Mouse (Mus musculus) neural tube, embryonic 15.5 days (tissue): ENCODE results near the gene Polr3gl. TPM values are rescaled to one million over a fixed set of nuclear protein-coding genes. Genes with fewer than 3 reads are reported as not detected.
A peak's percentile ranks its signal among the peaks of the same experiment; 100 is the strongest.

Source experiments
- ATAC-seq: fragments of 200-750 bp; cut with Nextera tagmentation; 2 replicates; pipeline ENCODE4 v1.8.0; 2017; ENCODE audit warnings: mild to moderate bottlenecking, moderate TSS enrichment, moderate library complexity; ENCODE audit not compliant: low FRiP score
- H3K27ac ChIP-seq: fragments of 300-500 bp; sonication (generic); replicated peaks from 2 replicates; pipeline ENCODE4 v1.5.1; 2015; ENCODE audit warnings: mild to moderate bottlenecking, inconsistent platforms
- H3K27me3 ChIP-seq: fragments of 300-500 bp; sonication (generic); replicated peaks from 2 replicates; pipeline ENCODE4 v1.6.1; 2015; ENCODE audit warnings: inconsistent platforms
- H3K36me3 ChIP-seq: fragments of 300-500 bp; sonication (generic); 2 replicates; pipeline ENCODE4 v1.6.1; 2015; ENCODE audit warnings: inconsistent platforms
- H3K4me1 ChIP-seq: fragments of 300-500 bp; sonication (generic); 2 replicates; pipeline ENCODE4 v1.6.1; 2015; ENCODE audit warnings: inconsistent platforms
- H3K4me2 ChIP-seq: fragments of 300-500 bp; sonication (generic); 2 replicates; pipeline ENCODE4 v1.6.1; 2015; ENCODE audit warnings: inconsistent platforms, mild to moderate bottlenecking, moderate library complexity
- H3K4me3 ChIP-seq: fragments of 300-500 bp; sonication (generic); replicated peaks from 2 replicates; pipeline ENCODE4 v1.5.1; 2015; ENCODE audit warnings: mild to moderate bottlenecking, inconsistent platforms
- H3K9ac ChIP-seq: fragments of 300-500 bp; sonication (generic); replicated peaks from 2 replicates; pipeline ENCODE4 v1.6.1; 2015; ENCODE audit warnings: mild to moderate bottlenecking, inconsistent platforms
- H3K9me3 ChIP-seq: fragments of 300-500 bp; sonication (generic); replicated peaks from 2 replicates; pipeline ENCODE4 v1.6.1; 2016; ENCODE audit warnings: inconsistent platforms
- WGBS: fragments of 180-500 bp; shearing (Covaris S2); methylation state at CpG from one replicate; pipeline ENCODE4 v1.1.7; 2015; ENCODE audit warnings: mixed read lengths; 5-methylcytosine and 5-hydroxymethylcytosine counted together
- polyA plus RNA-seq: library from polyadenylated mRNA; unstranded; fragments of >200 nt; fragmentation: Nextera tagmentation; extraction: Ambion mirVana; gene quantifications from 2 replicates; pipeline ENCODE4 v1.2.1, GENCODE M21; 2015

Gene Polr3gl
- polyA plus RNA-seq, 1 experiment from 2014 or later, result 35.2 TPM

DNA sequence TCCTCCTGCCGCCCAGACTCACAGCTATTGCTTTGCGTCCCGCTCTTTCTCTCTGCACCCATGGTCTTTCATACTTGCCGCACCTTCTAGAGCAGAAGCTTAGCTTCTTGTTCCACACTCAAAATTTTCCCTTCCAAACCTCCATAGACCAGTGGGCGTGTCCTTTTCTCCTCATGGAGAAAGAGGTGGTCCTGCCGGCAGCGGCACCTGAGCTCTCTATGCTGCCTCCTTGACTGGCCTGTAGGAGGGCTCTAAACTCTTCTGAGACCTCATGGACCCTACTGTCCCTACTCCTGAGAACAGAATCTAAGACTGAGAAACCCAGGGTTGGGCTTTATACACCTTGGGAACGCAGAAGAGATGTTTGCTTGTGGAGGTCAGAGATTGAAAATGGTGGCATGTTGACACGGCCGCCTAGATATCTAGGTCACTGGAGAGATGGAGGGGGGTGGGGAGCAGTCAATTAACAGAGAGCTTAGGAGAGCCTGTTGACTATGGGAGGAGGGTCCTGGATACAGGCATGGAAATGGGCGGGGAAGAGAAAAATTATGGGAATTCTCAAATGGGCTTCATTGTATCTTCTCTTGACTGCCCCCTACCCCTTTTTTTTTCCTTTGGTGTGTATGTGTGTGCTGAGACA, 23.9 kb downstream of the Polr3gl start:
- no peak overlapping the region for H3K27ac ChIP-seq
- no peak overlapping the region for H3K4me3 ChIP-seq
- no peaks in the 10 kb centered on the region for H3K4me1 ChIP-seq
- H3K4me2 ChIP-seq, result no peak overlapping the region
- WGBS, result 90% methylated on average over 11 of the region's 11 CpGs
- H3K9me3 ChIP-seq, result no peaks in the 10 kb centered on the region
- no peak overlapping the region for H3K9ac ChIP-seq
- no peak for ATAC-seq
- no peaks in the 10 kb centered on the region for H3K27me3 ChIP-seq
- no peaks in the 10 kb centered on the region for H3K36me3 ChIP-seq

DNA sequence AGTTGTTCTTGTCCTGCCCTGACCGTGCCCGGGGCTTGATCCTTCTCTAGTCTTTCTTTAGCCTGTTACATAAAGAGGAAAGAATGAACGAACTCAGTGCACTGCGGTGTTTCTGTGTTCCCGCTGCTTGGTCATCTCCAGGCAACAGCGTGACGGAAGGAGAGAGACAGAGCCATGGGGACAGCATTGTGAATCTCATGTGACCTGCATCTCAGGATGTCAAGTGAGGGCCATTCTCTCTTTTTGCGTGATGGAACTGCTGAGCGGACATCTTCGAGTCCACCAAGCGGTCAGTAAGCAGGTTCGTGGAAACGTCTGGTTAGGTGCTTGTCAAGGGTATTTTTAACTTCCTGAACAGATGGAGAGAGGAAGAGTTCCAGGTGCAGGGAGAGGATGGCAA, 24.5 kb downstream of the Polr3gl start:
- no peak overlapping the region for H3K4me2 ChIP-seq
- ATAC-seq, result no peak
- 87% methylated on average over 13 of the region's 13 CpGs for WGBS

DNA sequence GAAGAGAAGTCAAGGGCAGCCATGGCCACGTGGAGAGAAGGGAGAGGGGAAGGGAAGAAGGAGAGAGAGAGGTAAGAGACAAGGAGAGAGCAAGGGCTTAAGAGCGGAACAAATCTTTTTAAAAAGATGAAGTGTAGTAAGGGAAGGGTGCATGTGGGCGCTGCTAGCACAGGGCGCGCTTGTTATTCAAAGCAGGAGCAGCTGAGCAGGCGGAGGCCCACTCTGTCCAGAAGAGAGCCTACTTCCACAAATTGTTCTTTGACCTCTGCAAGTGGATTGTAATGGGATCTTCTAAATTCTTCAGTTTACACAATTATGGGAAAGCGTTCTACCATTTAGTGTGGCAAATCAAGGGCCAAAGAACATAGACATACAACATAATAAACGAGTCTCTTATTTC, 25.4 kb downstream of the Polr3gl start:
- WGBS, result 70% methylated on average over 8 of the region's 8 CpGs
- Histone ChIP-seq H3K4me2 (no peak overlapping the region), H3K36me3 (no peaks in the 10 kb centered on the region), H3K9ac (no peak overlapping the region), H3K9me3 (no peaks in the 10 kb centered on the region), H3K27me3 (no peaks in the 10 kb centered on the region), H3K27ac (no peak overlapping the region), H3K4me1 (no peaks in the 10 kb centered on the region), H3K4me3 (no peak overlapping the region)
- ATAC-seq, result no peak

More for the DNA sequence above, 24.5 kb downstream of the Polr3gl start:
- no peak overlapping the region for H3K9ac ChIP-seq
- no peaks in the 10 kb centered on the region for H3K27me3 ChIP-seq
- H3K4me1 ChIP-seq, result no peaks in the 10 kb centered on the region
- H3K9me3 ChIP-seq, result no peaks in the 10 kb centered on the region
- H3K27ac ChIP-seq, result no peak overlapping the region
- no peaks in the 10 kb centered on the region for H3K36me3 ChIP-seq
- no peak overlapping the region for H3K4me3 ChIP-seq

DNA sequence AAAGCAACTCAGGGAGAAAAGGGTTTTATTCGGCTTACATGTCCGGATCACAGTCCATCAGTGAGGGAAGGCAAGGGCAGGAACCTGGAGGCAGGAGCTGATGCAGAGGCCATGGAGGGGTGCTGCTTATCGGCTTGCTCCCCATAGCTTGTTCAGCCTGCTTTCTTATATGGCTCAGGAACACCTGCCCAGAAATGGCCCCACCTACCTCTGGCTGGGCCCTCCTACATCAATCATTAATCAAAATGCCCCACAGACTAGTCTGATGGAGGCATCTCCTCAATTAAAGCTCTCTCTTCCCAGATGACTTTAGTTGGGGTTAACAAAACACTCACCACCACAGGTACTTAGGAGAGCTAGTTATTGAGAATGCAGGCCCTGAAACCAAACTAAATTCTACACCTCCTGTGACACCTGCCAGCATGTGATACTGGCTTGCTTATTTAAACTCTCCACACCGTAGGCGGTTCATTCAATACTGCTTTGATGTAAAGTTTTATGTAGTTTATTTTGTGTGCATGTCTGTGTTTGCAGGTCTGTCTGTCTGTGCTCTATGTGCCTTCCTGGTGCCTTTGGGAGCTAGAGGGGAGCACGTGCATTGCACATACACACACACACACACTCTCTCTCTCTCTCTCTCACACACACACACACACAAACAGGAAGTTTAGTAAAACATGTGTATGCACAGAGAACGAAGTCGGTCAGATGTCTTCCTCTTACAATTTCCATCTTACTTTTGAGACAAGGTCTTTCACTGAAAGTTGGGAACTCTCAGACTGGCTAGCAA, 27.1 kb downstream of the Polr3gl start:
- Histone ChIP-seq H3K4me2 (no peak overlapping the region), H3K9ac (no peak overlapping the region), H3K27ac (no peak overlapping the region), H3K36me3 (no peaks in the 10 kb centered on the region), H3K4me3 (no peak overlapping the region), H3K9me3 (no peaks in the 10 kb centered on the region), H3K27me3 (no peaks in the 10 kb centered on the region), H3K4me1 (peaks cover 5% of the 10 kb centered on the region; the same call in 1 of the 2 replicates)
- WGBS, result 88% methylated on average over 8 of the region's 8 CpGs
- ATAC-seq, result no peak

DNA sequence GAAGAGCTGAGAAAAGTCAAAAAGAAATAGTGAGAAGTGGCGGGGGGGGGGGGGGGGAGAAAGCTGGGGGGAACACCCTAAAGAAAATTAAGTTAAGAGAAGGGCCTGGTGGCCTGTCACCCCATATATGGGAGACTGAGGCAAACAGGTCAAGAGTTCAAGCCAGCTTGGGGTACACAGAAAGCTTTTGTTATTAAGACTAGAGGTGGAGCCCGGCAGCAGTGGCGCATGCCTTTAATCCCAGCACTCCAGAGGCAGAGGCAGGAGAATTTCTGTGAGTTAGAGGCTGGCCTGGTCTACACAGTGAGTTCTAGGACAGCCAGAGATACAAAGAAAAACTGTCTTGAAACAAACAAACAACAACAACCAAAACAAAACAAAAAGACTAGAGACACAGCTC, 28.9 kb downstream of the Polr3gl start:
- Histone ChIP-seq H3K9me3 (no peaks in the 10 kb centered on the region), H3K4me2 (no peak overlapping the region), H3K27ac (no peak overlapping the region), H3K9ac (no peak overlapping the region), H3K36me3 (peaks cover 12% of the 10 kb centered on the region), H3K4me1 (peaks cover 21% of the 10 kb centered on the region), H3K4me3 (no peak overlapping the region), H3K27me3 (no peaks in the 10 kb centered on the region)
- WGBS, result 83% methylated on average over 3 of the region's 3 CpGs
- no peak for ATAC-seq

DNA sequence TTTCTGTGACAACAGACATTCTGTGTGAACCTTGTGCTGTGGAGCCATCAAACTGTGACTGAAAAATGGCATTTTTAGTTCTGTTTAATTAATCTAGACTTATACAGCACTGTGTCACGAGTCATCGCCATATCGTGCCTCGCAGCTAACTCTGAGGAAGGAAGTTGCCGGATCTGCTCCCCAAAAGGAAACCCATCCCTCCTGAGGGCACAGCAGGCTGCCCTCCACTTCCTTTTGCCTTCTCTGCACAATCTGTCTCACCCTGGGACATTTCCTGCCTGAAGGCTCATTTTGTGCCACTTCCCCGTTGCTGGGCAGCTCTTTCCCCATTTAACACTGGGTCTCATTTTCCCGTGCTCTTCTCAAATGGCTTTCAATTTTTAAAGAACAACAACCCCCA, 29.3 kb downstream of the Polr3gl start:
- WGBS, result 67% methylated on average over 7 of the region's 7 CpGs
- H3K27ac ChIP-seq, result 0 out of 2 replicates have a peak overlapping the region, but pooled peaks have one; percentile 45

DNA sequence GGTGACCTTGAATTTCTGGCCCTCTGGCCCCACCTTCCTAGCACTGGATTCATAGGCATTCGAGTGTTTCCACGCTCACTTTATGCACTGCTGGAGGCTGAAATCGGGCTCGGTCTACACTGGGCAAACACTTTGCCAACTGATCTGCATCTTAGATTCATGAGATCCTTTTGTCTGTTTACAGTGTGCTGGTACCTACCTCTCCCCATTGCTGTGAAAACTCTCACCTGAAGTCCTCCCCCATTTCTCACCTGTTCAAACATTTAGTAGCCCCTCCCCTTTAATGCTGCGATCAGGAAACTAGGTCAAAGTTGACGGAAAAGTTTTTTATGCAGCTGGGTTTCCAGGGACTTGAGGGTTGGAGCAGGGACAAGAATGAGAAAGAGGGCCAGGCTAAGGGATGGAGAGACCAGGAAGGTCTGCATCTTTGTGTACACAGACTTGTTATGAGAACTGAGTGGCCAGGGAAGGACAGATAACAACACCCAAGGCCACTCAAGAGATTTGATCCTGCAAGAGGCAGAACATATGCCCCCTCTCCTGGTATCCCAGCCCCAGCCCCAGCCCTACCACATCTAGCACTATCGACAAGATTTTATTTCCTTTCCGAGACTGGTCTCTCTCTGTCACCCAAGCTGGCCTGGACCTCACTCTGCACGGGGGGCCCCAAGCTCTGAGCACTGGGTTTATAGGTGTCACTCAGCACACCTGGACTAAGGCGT, 29.9 kb downstream of the Polr3gl start:
- H3K9ac ChIP-seq, result no peak overlapping the region
- H3K27ac ChIP-seq, result peak overlapping the region; percentile 45; the same call in 1 of the 2 replicates
- 73% methylated on average over 10 of the region's 10 CpGs for WGBS
- H3K36me3 ChIP-seq, result peaks cover 15% of the 10 kb centered on the region
- no peaks in the 10 kb centered on the region for H3K27me3 ChIP-seq
- H3K4me1 ChIP-seq, result peaks cover 31% of the 10 kb centered on the region
- no peak overlapping the region for H3K4me2 ChIP-seq
- H3K9me3 ChIP-seq, result no peaks in the 10 kb centered on the region
- no peak for ATAC-seq
- no peak overlapping the region for H3K4me3 ChIP-seq

More for the DNA sequence above, 29.3 kb downstream of the Polr3gl start:
- no peaks in the 10 kb centered on the region for H3K9me3 ChIP-seq
- peaks cover 25% of the 10 kb centered on the region for H3K4me1 ChIP-seq
- no peak overlapping the region for H3K4me3 ChIP-seq
- no peak overlapping the region for H3K4me2 ChIP-seq
- ATAC-seq, result no peak
- H3K36me3 ChIP-seq, result peaks cover 15% of the 10 kb centered on the region
- H3K9ac ChIP-seq, result no peak overlapping the region
- no peaks in the 10 kb centered on the region for H3K27me3 ChIP-seq

DNA sequence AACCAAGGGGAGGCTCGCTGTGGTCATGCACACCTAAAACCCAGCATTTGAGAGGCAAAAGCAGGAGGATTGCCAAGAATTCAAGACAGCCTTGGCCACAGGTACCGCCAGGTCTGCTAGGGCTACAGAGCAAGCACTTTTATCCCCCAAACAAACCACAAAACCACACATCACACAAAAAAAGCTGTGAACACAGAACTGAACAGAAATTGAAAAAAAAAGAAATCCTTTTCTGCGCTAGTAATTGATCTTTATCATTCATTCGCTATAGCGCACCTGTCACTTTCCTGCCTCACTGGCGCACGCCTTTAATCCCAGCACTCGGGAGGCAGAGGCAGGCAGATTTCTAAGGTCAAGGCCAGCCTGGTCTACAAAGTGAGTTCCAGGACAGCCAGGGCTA, 30.7 kb downstream of the Polr3gl start:
- Histone ChIP-seq H3K4me2 (no peak overlapping the region), H3K27ac (no peak overlapping the region), H3K4me1 (peaks cover 37% of the 10 kb centered on the region), H3K9me3 (no peaks in the 10 kb centered on the region), H3K9ac (no peak overlapping the region), H3K4me3 (no peak overlapping the region), H3K27me3 (no peaks in the 10 kb centered on the region), H3K36me3 (peaks cover 15% of the 10 kb centered on the region)
- ATAC-seq, result no peak
- 96% methylated on average over 8 of the region's 8 CpGs for WGBS

DNA sequence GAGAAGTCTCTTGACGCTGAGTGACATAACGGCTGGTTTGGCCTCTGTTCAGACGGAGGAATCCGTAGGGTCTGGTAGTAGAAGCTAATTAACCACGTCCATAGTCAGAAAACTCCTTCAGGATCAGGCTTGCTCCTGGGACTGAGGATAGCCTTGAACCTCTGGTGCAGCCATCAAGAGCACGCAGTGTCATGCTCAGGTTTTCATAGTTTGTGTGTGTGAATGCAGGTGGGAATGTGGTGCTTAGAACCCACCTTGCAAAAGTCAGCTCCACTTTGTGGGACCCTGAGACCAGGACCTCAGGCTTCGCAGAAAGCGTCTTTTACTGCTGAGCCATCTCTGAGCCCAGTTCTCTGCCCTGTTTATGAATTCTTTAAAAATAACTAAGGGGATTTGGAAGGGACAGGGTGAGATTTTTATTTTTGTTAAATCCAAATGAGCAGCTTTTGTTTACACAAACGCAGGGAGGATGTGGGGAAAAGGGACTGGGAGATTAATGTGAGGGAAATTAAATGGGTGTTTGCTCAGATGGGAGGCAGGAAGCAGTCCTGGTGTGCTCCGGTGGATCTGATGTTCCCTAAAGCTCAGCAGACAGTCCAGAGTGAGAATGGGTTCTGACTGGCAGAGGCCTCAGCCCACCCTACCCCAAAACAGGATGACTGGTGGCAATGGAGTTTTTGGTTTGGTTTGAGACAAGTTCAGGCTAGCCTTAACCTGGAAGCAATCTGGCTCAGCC, 31.9 kb downstream of the Polr3gl start:
- 47% methylated on average over 10 of the region's 10 CpGs for WGBS

DNA sequence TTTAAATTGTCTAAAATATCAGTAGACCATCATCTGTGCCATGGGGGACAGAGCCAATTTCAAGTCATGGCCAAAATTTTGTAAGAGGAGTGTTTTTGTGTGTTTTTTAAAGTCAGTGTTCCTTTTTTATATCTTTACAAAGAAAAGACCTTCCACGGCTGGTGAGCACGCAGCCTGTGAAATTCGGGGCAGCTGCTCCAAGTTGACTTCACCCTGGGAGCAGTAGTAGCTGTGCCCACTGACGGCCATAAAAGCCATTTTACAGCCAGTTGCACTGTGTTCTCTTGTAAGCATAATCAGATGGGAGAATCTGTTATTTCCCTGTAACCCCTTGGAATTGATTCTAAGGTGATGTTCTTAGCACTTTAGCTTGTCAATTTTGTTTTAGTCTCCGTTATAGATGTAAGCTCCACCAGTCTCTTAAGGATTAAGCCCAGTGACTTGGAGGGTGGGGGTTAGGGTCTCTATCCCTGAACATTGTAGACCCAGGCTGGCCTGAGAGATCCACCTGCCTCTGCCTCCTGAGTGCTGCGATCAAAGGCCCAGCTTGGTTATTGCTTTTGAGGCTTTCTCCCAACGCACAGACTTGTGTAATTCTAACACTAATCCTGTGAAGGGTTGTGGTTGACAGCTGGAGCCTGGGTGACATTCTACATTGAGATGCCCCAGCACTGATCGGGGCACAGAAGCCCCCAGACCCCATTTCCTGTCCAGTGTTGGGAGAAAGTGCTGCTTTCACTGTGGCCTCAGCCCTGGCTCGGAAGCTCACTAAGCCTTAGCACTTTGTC, 32.9 kb downstream of the Polr3gl start:
- ATAC-seq, result no peak
- H3K4me3 ChIP-seq, result peak overlapping the region; percentile 69
- peaks cover 15% of the 10 kb centered on the region for H3K36me3 ChIP-seq
- H3K4me2 ChIP-seq, result peak overlapping the region; percentile 81
- no peaks in the 10 kb centered on the region for H3K27me3 ChIP-seq
- H3K27ac ChIP-seq, result peak overlapping the region; percentile 41; the same call in 1 of the 2 replicates
- no peaks in the 10 kb centered on the region for H3K9me3 ChIP-seq
- H3K4me1 ChIP-seq, result peaks cover 48% of the 10 kb centered on the region
- H3K9ac ChIP-seq, result 0 out of 2 replicates have a peak overlapping the region, but pooled peaks have one; percentile 23
- 68% methylated on average over 9 of the region's 9 CpGs for WGBS

More for the DNA sequence above, 31.9 kb downstream of the Polr3gl start:
- H3K4me3 ChIP-seq, result no peak overlapping the region
- no peaks in the 10 kb centered on the region for H3K27me3 ChIP-seq
- peaks cover 38% of the 10 kb centered on the region for H3K4me1 ChIP-seq
- no peak overlapping the region for H3K9ac ChIP-seq
- peaks cover 15% of the 10 kb centered on the region for H3K36me3 ChIP-seq
- H3K9me3 ChIP-seq, result no peaks in the 10 kb centered on the region
- ATAC-seq, result no peak
- H3K4me2 ChIP-seq, result peak overlapping the region; percentile 29
- H3K27ac ChIP-seq, result peak overlapping the region; percentile 30; the same call in 1 of the 2 replicates
